Mouse (Mus musculus): ENCODE data around the gene Oaz2.

GRCm38 (mm10) chr9:65622826-65623225, 45.0 kb upstream of the Oaz2 start:
- TF ChIP-seq GATA1 (IDR thresholded peaks at IDR 0.05; ENCODE audit: borderline replicate concordance, low read length) (no peak), FLI1 (IDR thresholded peaks at IDR 0.05; ENCODE audit: low read length) (no peak)

Data from megakaryocyte, embryonic 14.5 days (primary cell).